Mouse (Mus musculus) frontal cortex, postnatal 10 days (tissue): ENCODE measurements around the gene Abhd17b.
"Not testable (repeated sequence)": the region's sequence is repeated elsewhere in the genome, so short reads cannot be mapped to it uniquely, and the experiment has no call there.

Experiments
- DNase-seq, 2 experiments: peaks; one replicate each; pipeline ENCODE4 v3.0.0; 2022; ENCODE audit warnings: low spot score in 2 of 2, mixed read lengths in 1 of 2

The Abhd17b gene

DNA sequence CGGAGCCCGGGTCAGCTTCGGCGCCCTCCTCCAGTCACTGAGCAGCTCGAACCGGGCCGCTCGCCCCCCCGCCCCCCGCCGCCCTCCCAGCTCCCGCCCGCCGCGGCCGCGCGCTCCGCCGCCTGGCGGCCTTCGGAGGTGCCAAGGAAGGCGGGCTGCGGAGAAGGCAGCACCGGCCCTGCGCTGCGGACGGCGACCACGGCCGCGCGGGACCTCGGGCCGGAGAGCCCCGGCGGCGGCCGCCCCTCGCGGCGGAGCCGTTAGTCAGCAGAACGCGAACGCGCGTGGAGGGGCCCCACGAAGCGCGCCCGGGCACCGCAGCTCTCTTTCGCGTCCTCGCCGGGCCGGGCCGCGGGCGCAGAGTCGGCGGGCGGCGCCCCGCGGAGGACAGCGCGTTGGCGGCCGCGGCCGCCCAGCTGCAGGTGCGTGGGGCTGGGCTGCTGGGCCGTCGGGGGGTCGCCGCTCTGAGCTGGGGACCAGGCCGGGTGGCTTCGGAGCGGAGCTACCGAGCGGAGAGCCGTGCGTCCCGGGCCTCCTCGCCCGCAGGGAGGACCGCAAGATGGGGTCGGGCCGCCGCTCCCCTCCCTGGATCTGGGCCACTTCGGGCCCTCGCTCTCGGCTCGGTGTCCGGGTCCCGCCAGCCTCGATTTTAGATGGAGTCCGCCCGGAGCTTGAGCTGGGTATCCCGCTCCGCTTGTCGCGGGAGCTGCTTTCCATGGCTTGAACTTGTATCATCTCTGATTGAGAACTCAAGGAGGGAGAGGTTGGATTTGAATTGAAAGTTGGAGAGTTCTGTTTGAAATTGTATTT lies at the start of gene Abhd17b:
Gene Abhd17b (plus strand): TSS at position 14 of the 810 bp plus-strand sequence.
- peak; percentile 20 to 57 for DNase-seq

DNA sequence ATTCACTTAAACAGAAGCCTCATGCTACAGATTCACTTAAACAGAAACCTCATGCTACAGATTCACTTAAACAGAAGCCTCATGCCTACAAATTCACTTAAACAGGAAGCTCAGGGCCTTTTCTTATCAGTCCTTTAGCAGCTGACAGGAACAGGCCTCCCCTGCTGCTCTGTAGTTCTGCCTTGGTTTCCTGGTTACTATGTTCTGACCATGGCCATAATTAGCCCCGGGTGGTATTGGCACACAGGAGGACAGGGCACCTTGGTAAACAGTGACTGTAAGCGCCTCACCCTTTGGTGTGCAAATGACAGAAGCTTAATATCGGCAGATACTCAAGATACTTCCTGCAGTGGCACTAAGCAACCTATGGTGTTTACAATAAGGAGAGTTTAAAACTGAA lies 49.1 kb upstream of the Abhd17b start:
- DNase-seq, result no peak

GRCm38 (mm10) chr19:21605294-21605693 lies 47.7 kb upstream of the Abhd17b start:
- DNase-seq, result no peak

GRCm38 (mm10) chr19:21610240-21610639 lies 42.7 kb upstream of the Abhd17b start:
- no peak for DNase-seq

- DNase-seq, result no peak
Observed at GRCm38 (mm10) chr19:21611297-21611696, 41.7 kb upstream of the Abhd17b start.

GRCm38 (mm10) chr19:21611725-21612575 lies 41.0 kb upstream of the Abhd17b start:
- no peak for DNase-seq

- no peak for DNase-seq
Observed at GRCm38 (mm10) chr19:21615801-21616200, 37.2 kb upstream of the Abhd17b start.

- DNase-seq, result no peak
Observed at GRCm38 (mm10) chr19:21623410-21624147, 29.4 kb upstream of the Abhd17b start.

- no peak for DNase-seq
Observed at GRCm38 (mm10) chr19:21624148-21624535, 28.8 kb upstream of the Abhd17b start.

- no peak for DNase-seq
Observed at GRCm38 (mm10) chr19:21626271-21626988, 26.6 kb upstream of the Abhd17b start.

DNA sequence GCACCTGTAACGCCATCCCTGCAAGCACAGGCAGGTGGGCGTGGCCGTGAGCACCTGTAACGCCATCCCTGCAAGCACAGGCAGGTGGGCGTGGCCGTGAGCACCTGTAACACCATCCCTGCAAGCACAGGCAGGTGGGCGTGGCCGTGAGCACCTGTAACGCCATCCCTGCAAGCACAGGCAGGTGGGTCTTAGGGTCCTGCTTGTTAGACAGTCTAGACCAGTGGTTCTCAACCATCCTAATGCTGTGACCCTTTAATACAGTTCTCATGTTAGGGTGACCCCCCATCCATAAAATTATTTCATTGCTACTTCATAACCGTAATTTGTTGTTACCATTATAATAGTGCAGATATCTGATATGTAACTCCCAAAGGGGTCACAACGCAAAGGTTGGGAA lies 24.5 kb upstream of the Abhd17b start:
- not testable (repeated sequence) for DNase-seq

DNA sequence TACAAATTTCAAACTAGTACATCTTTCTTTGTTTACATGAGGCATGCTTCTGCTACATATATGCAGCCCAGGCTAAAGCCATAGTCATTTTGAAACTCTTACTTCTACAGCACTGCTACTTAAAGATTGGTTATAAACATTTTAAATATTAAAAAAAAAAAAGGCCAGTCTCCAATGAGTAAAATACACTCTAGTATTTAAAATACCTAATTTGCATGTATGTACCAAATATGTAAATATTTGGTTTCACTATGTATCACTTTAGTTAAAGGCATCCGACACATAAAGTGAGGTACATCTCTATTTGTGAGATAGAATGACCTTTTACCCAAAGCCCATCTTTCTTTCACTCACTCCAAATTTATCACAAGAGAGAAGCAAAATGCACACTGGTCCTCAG lies 24.0 kb upstream of the Abhd17b start:
- no peak for DNase-seq

DNA sequence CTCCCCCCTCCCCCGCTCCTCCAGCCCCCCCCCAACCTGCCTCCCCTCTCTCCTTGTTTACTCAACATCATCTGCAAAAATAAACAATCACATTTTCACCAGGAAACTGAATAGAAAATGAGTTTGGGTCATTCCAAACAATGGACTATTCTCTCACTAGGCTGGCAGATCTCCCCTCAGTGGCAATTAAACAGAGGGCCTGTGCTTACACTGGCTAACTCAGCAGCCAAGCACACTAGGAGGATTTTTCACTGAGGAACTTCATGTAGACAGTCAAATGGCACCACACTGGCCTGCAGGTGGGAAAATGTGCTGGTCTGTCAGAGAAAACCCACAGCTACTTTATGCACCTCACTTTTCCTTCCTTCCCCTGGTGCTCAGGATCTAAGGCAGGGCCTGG lies 23.5 kb upstream of the Abhd17b start:
- DNase-seq, result no peak

- no peak for DNase-seq
Observed at GRCm38 (mm10) chr19:21630656-21631331, 22.2 kb upstream of the Abhd17b start.

DNA sequence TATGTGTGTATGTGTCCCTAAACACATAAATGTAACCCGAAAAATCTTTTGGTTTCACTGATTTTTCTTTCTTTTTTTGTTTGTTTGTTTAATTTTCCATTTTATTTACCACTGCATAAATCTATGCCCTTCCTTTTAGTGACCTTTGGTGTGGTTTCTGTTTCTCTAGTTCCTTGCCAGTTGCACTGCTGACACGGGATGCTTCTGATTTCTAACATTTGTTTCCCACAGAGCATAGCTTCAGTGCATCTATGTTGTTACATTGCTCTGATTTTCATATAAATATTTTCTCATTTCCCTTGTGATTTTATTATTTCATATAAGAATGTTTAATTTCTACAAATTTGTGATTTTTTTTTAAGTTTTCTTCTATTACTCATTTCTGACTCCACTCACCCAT lies 17.6 kb upstream of the Abhd17b start:
- no peak for DNase-seq

- DNase-seq, result no peak
Observed at GRCm38 (mm10) chr19:21636907-21637306, 16.1 kb upstream of the Abhd17b start.

DNA sequence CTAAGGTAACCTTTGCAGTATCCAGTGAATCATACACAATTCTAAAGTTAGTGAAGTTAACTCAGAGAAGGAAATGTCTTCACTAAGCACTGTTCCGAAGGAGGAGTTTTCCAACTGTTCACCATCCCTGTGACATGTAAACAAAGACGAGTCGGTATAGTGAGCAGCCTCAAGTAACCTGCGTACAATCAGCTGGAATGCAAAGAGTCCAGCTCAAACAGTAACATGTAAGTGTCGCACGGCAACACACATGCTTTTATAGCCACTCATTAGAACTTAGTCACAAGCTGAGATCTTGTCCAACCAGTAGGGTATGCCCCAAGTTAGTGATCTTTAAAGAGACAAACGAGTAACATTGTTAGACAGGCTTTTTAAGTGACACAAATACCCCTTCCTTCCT lies 15.3 kb upstream of the Abhd17b start:
- DNase-seq, result no peak

GRCm38 (mm10) chr19:21643935-21644334 lies 9.1 kb upstream of the Abhd17b start:
- no peak for DNase-seq

DNA sequence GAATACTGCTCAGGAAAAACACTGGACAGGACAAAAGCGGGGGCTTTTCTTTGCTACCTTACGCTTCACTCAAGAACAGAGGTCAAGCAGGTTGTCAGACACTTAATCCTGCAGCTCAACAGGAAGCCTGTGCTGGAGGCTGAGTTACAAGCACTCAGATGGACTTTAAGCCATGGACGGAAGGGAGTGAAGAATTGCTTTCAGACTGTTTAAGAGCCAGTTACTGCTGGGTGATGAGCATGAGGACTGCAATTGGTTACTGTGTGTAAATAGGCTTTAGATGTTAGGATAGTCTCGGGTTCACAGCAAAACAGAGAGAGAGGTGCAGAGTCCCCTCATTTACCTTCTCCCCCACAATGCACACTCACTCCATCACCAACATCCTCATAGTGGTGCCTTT lies 7.7 kb upstream of the Abhd17b start:
- DNase-seq, result no peak

- no peak for DNase-seq
Observed at GRCm38 (mm10) chr19:21646142-21646541, 6.8 kb upstream of the Abhd17b start.

DNA sequence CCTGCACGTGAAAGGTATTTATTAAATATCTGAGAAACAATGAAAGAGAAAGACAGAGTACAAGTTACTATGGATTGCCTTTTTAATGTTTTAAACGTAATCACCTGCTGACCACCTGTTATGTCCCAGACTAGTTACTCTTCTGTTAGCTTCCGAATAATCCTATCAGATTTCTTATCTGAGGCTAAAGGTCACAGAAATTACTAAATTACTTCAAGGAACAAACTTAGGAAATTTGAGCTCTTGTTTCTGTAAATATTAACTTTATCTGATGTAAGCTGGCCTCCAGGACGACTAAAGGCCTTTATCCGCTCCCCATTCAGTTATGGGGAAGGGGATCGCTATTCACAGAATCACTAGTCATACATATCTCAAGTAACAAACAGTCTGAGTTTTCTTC lies 1.3 kb upstream of the Abhd17b start:
- no peak for DNase-seq
